Mouse (Mus musculus) ES-Bruce4 (cell line): ENCODE measurements around the gene Ghrh. TPM values are rescaled to one million over a fixed set of nuclear protein-coding genes. Genes with fewer than 3 reads are reported as not detected.

Experiments
- H3K27ac ChIP-seq: 2 replicates; pipeline ENCODE4 v1.5.1; 2012; ENCODE audit warnings: low read length, inconsistent platforms; ENCODE audit not compliant: insufficient read depth
- H3K27me3 ChIP-seq: 2 replicates; pipeline ENCODE4 v1.6.1; 2012; ENCODE audit warnings: mild to moderate bottlenecking, low read length, inconsistent platforms; ENCODE audit not compliant: control insufficient read depth, poor library complexity, insufficient read depth, severe bottlenecking
- H3K36me3 ChIP-seq: 2 replicates; pipeline ENCODE4 v1.6.1; 2012; ENCODE audit warnings: inconsistent platforms, mild to moderate bottlenecking, low read length, moderate library complexity; ENCODE audit not compliant: control insufficient read depth, poor library complexity, insufficient read depth, severe bottlenecking
- H3K4me1 ChIP-seq: one replicate; pipeline ENCODE4 v1.8.1; 2011; ENCODE audit warnings: low read length; ENCODE audit not compliant: control insufficient read depth, insufficient read depth
- H3K4me3 ChIP-seq: 2 replicates; pipeline ENCODE4 v1.5.1; 2011; ENCODE audit warnings: low read depth, mild to moderate bottlenecking, low read length
- H3K9ac ChIP-seq: 2 replicates; pipeline ENCODE4 v1.6.1; 2012; ENCODE audit warnings: low read depth, mild to moderate bottlenecking, inconsistent platforms; ENCODE audit not compliant: poor library complexity, severe bottlenecking
- H3K9me3 ChIP-seq: replicated peaks from 2 replicates; pipeline ENCODE4 v1.6.1; 2012; ENCODE audit warnings: mild to moderate bottlenecking, low read length, inconsistent platforms; ENCODE audit not compliant: control insufficient read depth, poor library complexity, insufficient read depth, severe bottlenecking
- CTCF ChIP-seq: IDR thresholded peaks from one replicate; pipeline ENCODE4 v1.8.1; 2011; ENCODE audit warnings: low read depth, low read length
- EP300 ChIP-seq: IDR thresholded peaks from 2 replicates; pipeline ENCODE4 v1.6.1; 2011; ENCODE audit warnings: low read depth, low read length; ENCODE audit not compliant: insufficient read depth
- POLR2A ChIP-seq: IDR thresholded peaks from one replicate; pipeline ENCODE4 v1.8.1; 2011; ENCODE audit warnings: low read length; ENCODE audit not compliant: insufficient read depth
- polyA plus RNA-seq: library from polyadenylated mRNA; stranded (reverse); fragments of >200 nt; gene quantifications from 2 replicates; pipeline ENCODE4 v1.2.4, GENCODE M21; 2011; ENCODE audit warnings: low read depth; ENCODE audit not compliant: missing spikeins, insufficient read depth, insufficient read length

Ghrh gene
- polyA plus RNA-seq, 1 experiment, result not detected

DNA sequence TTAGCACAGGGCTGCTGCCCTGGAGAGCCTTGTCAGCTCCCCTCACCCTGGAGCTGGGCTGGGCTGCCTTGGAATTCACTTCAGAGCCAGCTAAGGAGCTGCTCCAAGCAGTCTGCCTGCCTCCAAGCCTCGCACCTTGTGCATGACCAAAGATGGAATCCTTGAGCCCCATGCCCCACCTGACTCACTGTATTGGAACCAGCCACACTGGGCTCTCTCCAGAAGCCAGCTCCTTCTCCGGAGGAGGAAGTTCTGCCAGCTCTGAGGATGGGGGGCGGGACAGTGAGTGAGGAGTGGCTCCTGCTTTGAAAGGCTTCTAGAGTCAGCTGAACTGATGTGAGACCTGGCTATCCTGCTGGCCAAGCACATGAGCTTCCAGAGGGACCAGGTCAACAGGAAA is 26.4 kb upstream of the Ghrh start:
- H3K36me3 ChIP-seq, result peaks cover 4% of the 10 kb centered on the region; the same call in 1 of the 2 replicates
- H3K9me3 ChIP-seq, result 0 out of 2 replicates have a peak, but pooled peaks cover 2% of the 10 kb centered on the region
- no peak for TF ChIP-seq CTCF
- TF ChIP-seq POLR2A, result no peak
- TF ChIP-seq EP300, result no peak
- no peak overlapping the region for H3K9ac ChIP-seq
- H3K27me3 ChIP-seq, result no peaks in the 10 kb centered on the region
- no peak overlapping the region; the same call in 1 of the 2 replicates for H3K27ac ChIP-seq
- H3K4me3 ChIP-seq, result no peak overlapping the region
- H3K4me1 ChIP-seq, result peaks cover 12% of the 10 kb centered on the region

DNA sequence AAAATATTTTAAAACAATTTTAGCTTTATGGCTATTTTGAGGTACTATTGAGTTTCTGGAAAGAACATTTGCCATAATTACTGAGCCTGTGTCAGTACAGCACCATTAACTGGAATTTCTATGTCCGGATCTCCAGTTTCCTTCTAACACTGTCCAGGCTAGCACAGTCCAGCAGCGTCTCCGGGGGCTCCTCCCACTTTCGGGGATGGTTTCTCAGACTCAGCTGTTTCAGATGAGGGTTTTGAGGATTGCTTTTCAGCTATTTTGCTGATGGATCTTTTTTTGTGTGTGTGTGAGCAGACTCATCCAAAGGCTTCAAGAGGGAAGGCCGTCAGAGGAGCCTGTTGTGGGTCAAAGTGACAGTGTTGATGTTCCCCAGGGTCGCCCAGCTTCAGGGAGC is 24.4 kb upstream of the Ghrh start:
- H3K4me1 ChIP-seq, result peaks cover 3% of the 10 kb centered on the region
- H3K9me3 ChIP-seq, result 0 out of 2 replicates have a peak, but pooled peaks cover 2% of the 10 kb centered on the region
- no peak for TF ChIP-seq EP300
- H3K27ac ChIP-seq, result no peak overlapping the region
- H3K4me3 ChIP-seq, result no peak overlapping the region
- H3K36me3 ChIP-seq, result peaks cover 4% of the 10 kb centered on the region; the same call in 1 of the 2 replicates
- H3K27me3 ChIP-seq, result no peaks in the 10 kb centered on the region
- H3K9ac ChIP-seq, result no peak overlapping the region

DNA sequence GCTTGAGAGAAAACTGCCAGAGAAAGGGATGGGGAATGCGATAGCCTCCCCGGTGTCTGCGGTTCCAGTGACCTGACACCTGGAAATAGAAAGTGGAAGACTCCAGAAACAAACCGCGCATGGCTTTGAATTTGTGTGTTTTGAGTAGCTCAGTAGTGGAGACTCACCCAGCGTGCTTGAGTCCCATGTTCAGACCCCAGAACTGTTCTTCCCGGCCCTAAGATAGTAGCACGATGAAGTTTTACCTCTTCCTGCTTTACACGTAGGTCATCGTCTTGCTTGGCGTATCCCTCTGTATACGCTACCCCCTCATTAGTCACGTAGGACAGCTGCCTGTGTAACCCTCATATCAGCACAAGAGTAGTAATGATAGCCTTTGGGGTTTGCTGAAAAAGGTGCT is 20.7 kb upstream of the Ghrh start:
- H3K9ac ChIP-seq, result peak overlapping the region; percentile 96
- H3K36me3 ChIP-seq, result peaks cover 4% of the 10 kb centered on the region; the same call in 1 of the 2 replicates
- H3K27me3 ChIP-seq, result no peaks in the 10 kb centered on the region
- peak overlapping the region; percentile 85 for H3K27ac ChIP-seq
- H3K4me1 ChIP-seq, result peaks cover 1% of the 10 kb centered on the region
- H3K9me3 ChIP-seq, result no peaks in the 10 kb centered on the region
- TF ChIP-seq CTCF (no peak), POLR2A (no peak), EP300 (no peak)
- peak overlapping the region; percentile 100 for H3K4me3 ChIP-seq

DNA sequence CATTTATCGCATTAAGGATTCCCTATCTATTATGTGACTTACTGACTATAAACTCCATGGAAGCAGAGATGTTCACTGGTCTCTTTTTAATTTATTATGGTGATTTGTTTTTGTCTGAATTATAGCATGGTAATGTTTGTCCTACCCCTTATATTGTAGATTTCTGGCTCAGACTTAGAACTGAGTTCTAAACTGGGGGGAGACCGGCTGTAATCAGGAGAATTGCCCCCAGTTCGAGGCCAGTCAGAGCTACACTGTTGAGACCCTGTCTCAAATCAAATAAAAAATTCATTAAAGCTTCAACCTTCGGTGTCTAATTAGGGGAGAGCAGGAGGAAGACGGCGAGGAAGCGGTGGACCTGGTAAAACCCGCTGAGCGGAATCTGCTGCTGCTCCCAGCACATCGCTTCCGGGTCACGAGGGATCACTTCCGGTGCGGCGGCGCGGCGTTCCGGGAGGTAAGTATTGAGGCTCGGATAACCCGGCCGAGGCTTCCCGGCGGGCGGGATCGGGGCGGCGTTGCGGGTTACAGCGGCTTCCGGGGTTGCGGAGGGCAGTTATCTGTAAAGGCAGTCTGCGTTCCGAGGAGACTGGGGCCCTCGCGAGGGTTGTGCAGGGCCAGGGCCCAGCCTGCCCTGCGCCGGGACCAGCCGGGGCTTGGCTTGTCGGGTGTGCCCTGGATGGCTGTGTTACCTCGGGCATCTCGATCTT is 20.0 kb upstream of the Ghrh start, which contains the start of gene Manbal:
Gene Manbal, plus strand, starts transcription at position 411 of the 710 bp plus-strand sequence.
- no peaks in the 10 kb centered on the region for H3K27me3 ChIP-seq
- peaks cover 1% of the 10 kb centered on the region for H3K4me1 ChIP-seq
- peak within 1 kb of the TSS; percentile 96 for H3K9ac ChIP-seq
- peaks cover 4% of the 10 kb centered on the region; the same call in 1 of the 2 replicates for H3K36me3 ChIP-seq
- peak within 1 kb of the TSS; percentile 85 for H3K27ac ChIP-seq
- TF ChIP-seq POLR2A, result peak; percentile 16
- 0 out of 2 replicates have a peak, but pooled peaks have one; percentile 49 for TF ChIP-seq EP300
- no peak for TF ChIP-seq CTCF
- peak within 1 kb of the TSS; percentile 100 for H3K4me3 ChIP-seq
- H3K9me3 ChIP-seq, result no peaks in the 10 kb centered on the region

GRCm38 (mm10) chr2:157366762-157367161 is 19.5 kb upstream of the Ghrh start:
- Histone ChIP-seq H3K9me3 (no peaks in the 10 kb centered on the region), H3K4me1 (peaks cover 3% of the 10 kb centered on the region), H3K9ac (0 out of 2 replicates have a peak overlapping the region, but pooled peaks have one; percentile 96), H3K36me3 (peaks cover 3% of the 10 kb centered on the region; the same call in 1 of the 2 replicates), H3K27ac (no peak overlapping the region), H3K4me3 (0 out of 2 replicates have a peak overlapping the region, but pooled peaks have one; percentile 15), H3K27me3 (no peaks in the 10 kb centered on the region)
- no peak for TF ChIP-seq POLR2A
- TF ChIP-seq CTCF, result no peak
- no peak for TF ChIP-seq EP300

DNA sequence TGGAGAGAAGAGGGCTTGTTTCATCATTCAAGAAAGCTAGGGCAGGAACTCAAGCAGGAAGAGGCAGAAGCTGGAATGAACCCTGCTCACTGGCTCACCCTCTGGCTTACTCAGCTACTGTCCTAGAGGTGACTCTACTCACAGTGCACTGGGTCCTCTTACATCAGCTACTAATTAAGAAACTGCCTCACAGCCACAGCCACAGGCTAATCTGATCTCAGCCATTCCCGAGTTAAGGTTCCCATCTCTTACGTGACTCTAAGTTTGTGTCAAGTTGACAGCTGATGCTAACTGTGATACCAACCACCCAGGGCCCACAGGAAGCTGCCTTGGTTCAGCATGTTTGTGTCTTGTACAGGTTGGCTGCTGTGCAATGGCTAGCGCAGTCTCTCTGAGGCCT is 15.7 kb upstream of the Ghrh start:
- H3K9ac ChIP-seq, result no peak overlapping the region
- H3K27ac ChIP-seq, result no peak overlapping the region
- no peaks in the 10 kb centered on the region for H3K27me3 ChIP-seq
- peaks cover 2% of the 10 kb centered on the region for H3K4me1 ChIP-seq
- no peaks in the 10 kb centered on the region for H3K36me3 ChIP-seq
- no peak overlapping the region for H3K4me3 ChIP-seq
- no peaks in the 10 kb centered on the region for H3K9me3 ChIP-seq
- TF ChIP-seq POLR2A, result no peak
- TF ChIP-seq EP300, result no peak
- TF ChIP-seq CTCF, result no peak
